Mouse (Mus musculus) heart, adult 8-10 months (tissue): ENCODE data around the gene Cpped1. TPM values are rescaled to one million over a fixed set of nuclear protein-coding genes. Genes with fewer than 3 reads are reported as not detected.
A peak's percentile ranks its signal among the peaks of the same experiment; 100 is the strongest.

Experiments
- DNase-seq: peaks from one replicate; pipeline ENCODE4 v3.0.0; 2022; ENCODE audit warnings: low spot score
- total RNA-seq, 4 experiments: library from RNA; stranded (reverse); gene quantifications; 2 replicates each; pipeline ENCODE4 v1.2.4; 2022

Cpped1 gene
- total RNA-seq, 4 experiments from 2014 or later = 52.8 to 61.2 (median 58.2) TPM

DNA sequence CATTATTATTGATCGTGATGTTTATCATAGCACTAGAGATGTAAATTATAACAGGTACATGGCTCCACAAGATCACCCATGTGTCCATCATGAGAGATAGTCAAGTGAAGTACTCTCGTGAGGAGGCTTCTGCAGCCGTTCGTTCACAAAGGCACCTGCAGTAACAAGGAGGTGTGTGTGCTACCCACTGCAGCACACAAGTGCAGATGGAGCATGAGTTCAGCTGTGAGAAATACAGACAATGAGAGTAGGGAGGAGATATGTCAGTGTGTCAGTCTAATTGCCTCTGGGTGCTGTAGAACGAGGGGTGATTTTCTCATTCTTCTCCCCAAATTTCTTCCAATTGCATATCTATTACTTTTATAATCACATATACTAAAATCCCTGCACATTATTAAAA is 63.9 kb downstream of the Cpped1 start:
- no peak for DNase-seq

DNA sequence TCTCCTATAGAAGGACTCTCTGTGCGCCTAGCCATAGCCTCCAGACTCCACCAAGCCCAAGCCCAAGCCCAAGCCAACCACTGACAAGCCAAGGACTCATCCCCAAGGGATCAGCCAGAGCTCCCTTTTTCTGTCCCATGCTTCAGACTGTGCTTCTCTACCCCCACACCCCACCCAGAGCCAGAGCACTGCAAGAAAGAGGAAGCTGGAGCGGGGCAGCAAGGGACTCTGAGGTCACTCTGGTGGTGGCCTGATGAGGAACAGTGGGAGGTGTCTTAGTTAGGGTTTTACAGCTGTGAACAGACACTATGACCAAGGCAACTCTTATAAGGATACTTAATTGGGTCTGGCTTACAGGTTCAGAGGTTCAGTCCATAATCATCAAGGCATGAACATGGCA is 65.8 kb downstream of the Cpped1 start:
- no peak for DNase-seq

- DNase-seq = no peak
Observed at GRCm38 (mm10) chr16:11833474-11833873, 75.8 kb downstream of the Cpped1 start.

- no peak for DNase-seq
Observed at GRCm38 (mm10) chr16:11828816-11829215, 80.4 kb downstream of the Cpped1 start.

GRCm38 (mm10) chr16:11824833-11825232 is 84.4 kb downstream of the Cpped1 start:
- DNase-seq = no peak

GRCm38 (mm10) chr16:11824385-11824784 is 84.9 kb downstream of the Cpped1 start:
- DNase-seq = no peak

- DNase-seq = no peak
Observed at GRCm38 (mm10) chr16:11820791-11821190, 88.5 kb downstream of the Cpped1 start.

- DNase-seq = peak; percentile 7
Observed at GRCm38 (mm10) chr16:11814935-11815650, 94.2 kb downstream of the Cpped1 start.

GRCm38 (mm10) chr16:11812119-11812518 is 97.1 kb downstream of the Cpped1 start:
- DNase-seq = no peak

DNA sequence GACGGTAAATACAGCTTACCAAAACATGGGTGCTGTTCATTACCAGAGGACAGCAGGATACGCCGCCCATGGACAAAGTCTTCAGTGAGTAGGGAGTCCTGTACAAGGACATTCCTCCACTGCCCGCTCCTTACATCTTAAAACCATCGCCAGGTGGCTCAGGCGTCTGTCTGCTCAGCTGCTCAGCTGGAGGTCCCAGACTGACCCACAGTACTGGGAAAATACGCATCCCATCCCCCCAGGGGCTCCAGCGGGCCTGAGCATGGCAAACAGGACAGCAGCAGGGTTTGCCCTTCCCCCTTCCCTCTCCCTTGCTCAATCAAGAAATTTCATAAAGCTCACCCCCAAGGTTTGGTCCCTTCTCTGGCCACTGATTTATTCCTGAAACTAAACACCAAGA is 99.6 kb downstream of the Cpped1 start:
- no peak for DNase-seq

DNA sequence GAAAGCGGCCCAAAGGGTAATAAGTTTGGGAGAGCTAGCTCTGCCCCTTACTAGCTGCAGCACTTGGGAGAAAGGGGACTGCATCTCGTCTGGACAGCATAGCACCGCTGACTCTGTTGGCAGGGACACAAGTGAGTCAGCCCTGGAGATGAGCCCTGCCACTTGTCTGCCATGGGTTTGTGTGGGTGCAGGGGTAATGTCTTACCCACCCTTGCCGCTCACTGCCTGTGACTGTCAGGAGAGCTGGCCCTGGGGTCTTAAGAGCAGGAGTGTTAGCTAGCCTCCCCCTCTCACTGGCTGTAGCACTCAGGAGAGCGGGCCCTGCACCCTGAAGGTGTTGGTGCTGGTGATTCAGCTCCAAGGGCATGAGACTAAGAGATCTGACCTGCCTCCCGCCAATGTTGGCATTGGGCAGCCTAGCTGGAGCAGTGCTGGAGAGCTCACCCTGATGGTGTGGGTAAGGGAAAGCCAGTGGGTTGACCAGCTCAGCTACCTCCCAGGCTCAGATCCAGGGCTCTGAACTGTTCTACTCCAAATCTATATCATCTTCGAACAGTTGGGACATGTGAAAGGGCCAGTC is 107.2 kb downstream of the Cpped1 start:
- DNase-seq = no peak

DNA sequence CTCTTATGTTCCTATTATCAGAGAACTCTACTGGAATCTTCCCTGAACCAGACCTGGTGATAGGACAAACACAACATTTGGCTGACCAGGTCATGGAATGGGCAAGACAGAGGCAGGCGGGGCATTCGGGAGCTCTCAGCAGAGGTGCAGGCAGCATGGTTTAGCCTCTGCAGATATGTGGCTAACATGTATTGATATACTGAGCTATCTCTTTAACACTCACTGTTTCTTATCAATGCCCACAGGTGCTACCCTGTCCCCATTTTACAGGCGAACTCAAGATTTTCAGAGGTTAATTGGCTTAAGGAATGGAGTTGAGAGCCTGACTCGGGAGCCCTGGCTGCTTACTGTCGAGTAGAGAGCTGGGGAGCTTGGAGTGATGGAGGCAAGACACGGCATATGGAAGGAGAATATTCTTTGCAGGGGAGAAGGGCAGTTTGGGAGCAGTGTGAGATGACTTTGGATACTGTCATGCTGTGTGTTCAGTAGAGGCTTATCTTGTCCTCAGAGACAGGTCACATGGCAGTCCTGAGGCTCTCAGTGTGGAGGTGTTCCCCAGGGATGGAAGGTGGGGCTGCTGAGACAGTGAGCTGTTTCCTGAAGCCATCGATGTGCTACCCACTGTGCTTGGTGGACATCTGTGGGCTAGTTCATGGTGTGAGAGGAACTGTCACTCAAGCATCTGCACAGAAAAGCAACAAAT is 113.3 kb downstream of the Cpped1 start:
- no peak for DNase-seq

- no peak for DNase-seq
Observed at GRCm38 (mm10) chr16:11794628-11795027, 114.6 kb downstream of the Cpped1 start.

DNA sequence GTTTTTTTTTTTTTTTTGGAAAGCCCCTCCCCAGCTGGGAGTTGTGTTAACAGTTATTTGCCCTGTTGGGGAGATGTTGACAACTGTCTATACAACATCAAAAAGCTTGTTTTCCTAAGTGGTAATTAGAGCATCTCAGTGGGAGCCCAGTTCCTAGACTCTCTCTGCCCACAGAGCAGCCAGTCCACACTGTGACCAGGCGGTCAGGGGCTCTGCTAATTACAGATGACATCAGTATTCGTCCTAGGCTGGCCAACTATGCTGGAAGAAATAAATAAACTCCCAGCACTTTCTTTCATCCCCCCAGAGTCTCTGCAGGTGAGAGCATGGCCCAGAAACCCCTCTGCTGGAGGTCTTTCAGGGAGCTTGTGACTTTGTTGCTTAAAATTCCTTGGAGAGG is 115.9 kb downstream of the Cpped1 start:
- no peak for DNase-seq

GRCm38 (mm10) chr16:11790476-11790875 is 118.8 kb downstream of the Cpped1 start:
- DNase-seq = no peak

DNA sequence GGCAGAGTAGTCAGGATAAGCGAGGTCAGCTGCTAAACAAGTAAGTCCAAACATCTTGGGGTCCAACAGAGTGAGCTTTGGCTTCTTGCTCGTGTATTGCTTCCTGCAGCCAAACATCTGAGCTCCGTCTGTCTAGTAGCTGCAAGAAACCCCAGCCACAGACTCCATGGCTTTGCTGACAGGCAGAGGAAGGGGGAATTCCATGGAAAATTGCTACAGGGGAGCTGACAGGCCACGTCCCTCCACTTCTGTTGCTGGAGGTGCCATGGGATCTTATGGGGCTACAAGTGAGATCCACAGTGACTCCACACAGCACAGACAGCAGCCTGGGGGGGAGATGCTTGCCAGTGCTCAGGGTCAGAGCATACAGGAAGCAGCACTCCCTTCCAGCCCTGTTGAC is 123.4 kb downstream of the Cpped1 start:
- DNase-seq = no peak

- DNase-seq = no peak
Observed at GRCm38 (mm10) chr16:11784354-11784753, 124.9 kb downstream of the Cpped1 start.

DNA sequence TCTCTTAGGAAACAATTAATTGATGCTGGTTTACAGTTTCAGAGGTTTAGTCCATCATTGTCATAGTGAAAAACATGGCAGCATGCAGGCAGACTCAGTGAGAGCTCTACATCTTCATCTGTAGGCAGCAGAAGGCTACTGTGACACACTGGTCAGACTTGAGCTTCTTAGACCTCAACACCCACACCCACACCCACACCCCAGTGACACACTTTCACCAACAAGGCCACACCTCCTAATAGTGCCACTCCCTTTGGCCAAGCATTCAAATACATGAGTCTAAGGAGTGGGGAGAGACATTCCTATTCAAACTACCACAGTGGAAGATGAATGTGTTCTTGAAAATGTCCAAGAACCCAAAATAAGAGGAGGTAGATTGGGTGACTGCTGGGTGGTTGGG is 125.9 kb downstream of the Cpped1 start:
- no peak for DNase-seq

DNA sequence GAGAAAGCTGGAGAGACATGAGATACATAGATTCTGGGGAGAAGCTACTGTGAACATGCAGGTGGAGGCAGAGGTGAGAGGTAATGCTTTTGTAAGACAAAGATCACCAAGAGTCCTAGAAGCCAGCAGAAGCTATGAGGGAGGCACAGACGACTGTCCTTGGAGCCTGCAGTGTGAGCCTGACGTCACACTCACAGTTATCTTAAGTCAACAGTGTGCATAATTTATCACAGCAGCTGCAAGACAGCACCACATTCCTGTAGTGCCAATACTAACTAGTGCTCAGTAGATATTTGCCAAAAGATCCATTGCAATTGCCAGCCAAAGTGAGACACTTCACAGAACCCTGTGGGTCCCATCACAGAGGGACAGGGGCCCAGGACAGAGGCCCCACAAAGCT is 127.2 kb downstream of the Cpped1 start:
- no peak for DNase-seq

DNA sequence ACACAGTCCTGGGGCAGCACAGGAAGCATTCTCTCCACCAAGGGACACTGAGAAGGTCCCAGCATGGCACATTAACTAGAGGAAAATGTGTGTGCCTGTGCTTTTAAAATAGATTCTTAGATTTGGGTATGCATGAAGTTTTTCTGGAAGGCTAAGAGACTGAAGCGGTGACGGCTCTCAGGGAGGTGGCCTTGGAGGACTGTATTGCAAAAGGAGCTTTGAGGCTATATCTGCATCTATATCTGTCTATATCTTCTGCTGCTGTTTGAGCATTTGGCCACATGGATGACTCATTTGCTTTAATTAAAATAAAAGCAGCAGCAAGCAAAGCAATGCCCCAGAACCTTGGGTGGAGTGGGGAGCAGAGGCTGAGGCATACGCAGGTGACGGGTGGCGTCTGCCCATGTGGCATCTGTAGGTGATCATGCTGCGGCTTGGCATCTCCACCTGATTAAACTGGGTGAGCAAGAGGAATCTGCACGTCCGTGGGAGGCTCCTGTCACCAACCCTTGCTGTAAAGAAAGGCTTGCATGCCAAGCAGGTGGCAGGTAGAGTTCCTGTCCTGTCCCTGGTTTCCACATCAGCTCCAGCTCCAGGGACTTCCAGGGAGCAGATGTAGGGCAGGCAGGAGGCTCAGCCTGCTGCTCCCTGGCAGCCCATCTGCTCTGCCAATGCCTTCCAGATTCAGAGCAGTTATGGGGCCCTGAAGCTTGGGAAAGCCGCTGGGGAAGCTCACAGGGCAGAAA is 130.4 kb downstream of the Cpped1 start:
- no peak for DNase-seq

DNA sequence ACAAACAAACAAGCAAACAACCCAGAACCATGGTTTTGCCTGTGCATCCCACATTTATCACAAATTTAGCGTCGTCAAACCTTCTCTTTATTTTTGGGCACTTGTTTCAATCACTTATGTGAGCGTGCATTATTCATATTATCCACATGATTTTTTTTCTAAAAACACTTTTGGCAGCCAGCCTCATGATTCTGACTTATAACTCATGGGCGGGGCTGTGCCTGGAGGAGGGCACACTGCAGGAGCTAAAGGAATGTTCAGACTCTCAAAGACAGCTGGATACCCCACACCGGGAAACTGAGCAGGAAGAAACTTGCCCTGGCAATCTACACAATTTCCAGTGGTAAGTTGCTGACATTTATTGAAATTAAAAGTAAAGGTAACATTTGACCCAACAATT is 131.1 kb downstream of the Cpped1 start:
- DNase-seq = no peak

- no peak for DNase-seq
Observed at GRCm38 (mm10) chr16:11776528-11776927, 132.7 kb downstream of the Cpped1 start.
